Mouse (Mus musculus): ENCODE measurements around the gene Twf2.
"Not testable (repeated sequence)": the region's sequence is repeated elsewhere in the genome, so short reads cannot be mapped to it uniquely, and the experiment has no call there.

The Twf2 gene

GRCm38 (mm10) chr9:106202819-106203636 is at the start of gene Twf2:
Twf2 (plus strand) TSS chr9:106203108.
- DNase-seq: peak; percentile 92

- DNase-seq: peak; percentile 52
These were observed 48.8 kb upstream of the Twf2 start for GRCm38 (mm10) chr9:106154106-106154505.

GRCm38 (mm10) chr9:106156419-106156818 is 46.5 kb upstream of the Twf2 start:
- peak; percentile 64 for DNase-seq

GRCm38 (mm10) chr9:106156921-106157622 is 45.8 kb upstream of the Twf2 start:
- peak; percentile 56 for DNase-seq

- DNase-seq: peak; percentile 68
These were observed 45.3 kb upstream of the Twf2 start for GRCm38 (mm10) chr9:106157623-106157925.

- peak; percentile 50 for DNase-seq
These were observed 44.8 kb upstream of the Twf2 start, which contains the start of gene Glyctk for GRCm38 (mm10) chr9:106158037-106158491. Glyctk (minus strand) TSS chr9:106158138.

- no peak for DNase-seq
These were observed 43.7 kb upstream of the Twf2 start for GRCm38 (mm10) chr9:106159237-106159636.

GRCm38 (mm10) chr9:106159784-106160301 is 43.1 kb upstream of the Twf2 start:
- DNase-seq: peak; percentile 99

- DNase-seq: no peak
These were observed 42.5 kb upstream of the Twf2 start for GRCm38 (mm10) chr9:106160426-106160825.

GRCm38 (mm10) chr9:106166709-106167108 is 36.2 kb upstream of the Twf2 start:
- DNase-seq: no peak

- no peak for DNase-seq
These were observed 35.7 kb upstream of the Twf2 start for GRCm38 (mm10) chr9:106167241-106167640.

GRCm38 (mm10) chr9:106167703-106168102 is 35.2 kb upstream of the Twf2 start:
- DNase-seq: no peak

GRCm38 (mm10) chr9:106169006-106169405 is 33.9 kb upstream of the Twf2 start:
- not testable (repeated sequence) for DNase-seq

GRCm38 (mm10) chr9:106169917-106170316 is 33.0 kb upstream of the Twf2 start:
- DNase-seq: no peak

- peak; percentile 89 for DNase-seq
These were observed 32.2 kb upstream of the Twf2 start, which contains the start of gene Wdr82 for GRCm38 (mm10) chr9:106170556-106171345. Wdr82 (plus strand) TSS chr9:106170928.

- DNase-seq: peak; percentile 85
These were observed 31.4 kb upstream of the Twf2 start for GRCm38 (mm10) chr9:106171346-106172158.

- no peak for DNase-seq
These were observed 30.4 kb upstream of the Twf2 start for GRCm38 (mm10) chr9:106172527-106172926.

- no peak for DNase-seq
These were observed 29.5 kb upstream of the Twf2 start for GRCm38 (mm10) chr9:106173363-106173762.

- DNase-seq: no peak
These were observed 27.2 kb upstream of the Twf2 start for GRCm38 (mm10) chr9:106175552-106176200.

GRCm38 (mm10) chr9:106176769-106177168 is 26.1 kb upstream of the Twf2 start:
- no peak for DNase-seq

- no peak for DNase-seq
These were observed 25.1 kb upstream of the Twf2 start for GRCm38 (mm10) chr9:106177799-106178198.

Measured in kidney, adult 18-20 months (tissue).